Mouse (Mus musculus) retina, adult 2 months (tissue): ENCODE results near the gene Apopt1.
"Not testable (repeated sequence)": the region's sequence is repeated elsewhere in the genome, so short reads cannot be mapped to it uniquely, and the experiment has no call there.

Source experiments
- DNase-seq: peaks from one replicate; pipeline ENCODE4 v3.0.0-alpha.2; 2012; ENCODE audit warnings: low read depth, low spot score

The Apopt1 gene

GRCm38 (mm10) chr12:111705186-111705973 is 7.7 kb upstream of the Apopt1 start:
- DNase-seq, result no peak

GRCm38 (mm10) chr12:111708181-111708580 is 4.9 kb upstream of the Apopt1 start:
- no peak for DNase-seq

GRCm38 (mm10) chr12:111710091-111710490 is 3.0 kb upstream of the Apopt1 start:
- DNase-seq, result no peak

DNA sequence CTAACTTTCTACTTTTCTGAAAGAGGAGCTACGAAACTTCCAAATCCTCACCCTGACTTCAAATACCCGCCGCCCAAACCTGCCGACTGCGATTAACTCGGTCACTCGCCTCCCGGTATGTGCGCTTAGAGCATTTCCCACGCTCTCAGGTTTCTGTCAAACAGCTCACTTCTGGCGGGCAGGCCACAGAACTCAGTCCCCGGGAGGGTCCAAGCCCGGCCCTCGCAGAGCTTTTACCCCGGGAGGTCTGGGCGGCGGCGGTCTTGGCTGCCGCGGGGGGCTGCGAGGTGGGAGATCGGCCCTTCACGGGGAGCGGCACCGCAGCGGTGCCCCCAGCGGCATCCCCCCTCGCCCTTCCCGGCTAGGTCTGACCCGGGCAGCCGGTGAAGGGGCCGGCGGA is 585 bp upstream of the Apopt1 start:
- no peak for DNase-seq

- not testable (repeated sequence) for DNase-seq
These were observed 819 bp downstream of the Apopt1 start for GRCm38 (mm10) chr12:111713880-111714279.

DNA sequence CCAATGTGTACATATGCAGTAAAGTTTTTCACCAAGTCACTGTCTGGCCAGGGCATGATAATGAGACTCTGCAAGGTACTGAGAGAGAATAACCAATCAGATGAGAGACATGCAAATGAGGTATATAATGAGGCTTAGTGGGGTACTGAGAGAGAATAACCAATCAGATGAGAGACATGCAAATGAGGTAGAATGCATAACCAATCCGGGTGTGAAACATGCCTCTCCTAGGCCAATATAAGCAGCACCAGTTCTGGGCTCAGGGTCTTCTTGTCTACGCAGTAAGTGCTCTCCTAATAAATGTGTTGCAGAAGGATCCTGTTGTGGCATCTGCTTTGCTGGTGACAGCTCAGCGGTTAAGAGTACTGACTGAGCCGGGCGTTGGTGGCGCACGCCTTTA is 3.4 kb downstream of the Apopt1 start:
- no peak for DNase-seq

- DNase-seq, result no peak
These were observed 5.6 kb downstream of the Apopt1 start for GRCm38 (mm10) chr12:111718656-111719055.

DNA sequence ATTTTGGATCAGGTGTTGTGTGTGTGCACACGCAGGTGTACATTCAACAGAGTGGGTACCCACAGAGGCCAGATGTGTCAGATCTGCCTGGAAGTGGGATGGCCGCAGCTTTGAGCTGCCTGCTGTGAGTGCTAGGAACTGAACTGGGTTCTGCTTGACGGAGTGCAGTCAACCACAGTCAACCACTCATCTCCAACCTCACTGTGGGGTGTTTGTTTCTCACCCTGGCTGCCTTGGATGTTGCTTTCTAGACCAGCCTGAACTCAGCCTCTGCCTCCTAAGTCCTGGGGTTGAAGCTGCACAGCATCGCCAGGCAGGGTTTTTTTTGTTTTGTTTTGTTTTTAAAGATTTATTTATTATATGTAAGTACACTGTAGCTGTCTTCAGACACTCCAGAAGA is 7.2 kb downstream of the Apopt1 start:
- no peak for DNase-seq

GRCm38 (mm10) chr12:111722654-111723053 is 9.6 kb downstream of the Apopt1 start:
- DNase-seq, result no peak

GRCm38 (mm10) chr12:111724638-111725337 is 11.7 kb downstream of the Apopt1 start:
- DNase-seq, result no peak

DNA sequence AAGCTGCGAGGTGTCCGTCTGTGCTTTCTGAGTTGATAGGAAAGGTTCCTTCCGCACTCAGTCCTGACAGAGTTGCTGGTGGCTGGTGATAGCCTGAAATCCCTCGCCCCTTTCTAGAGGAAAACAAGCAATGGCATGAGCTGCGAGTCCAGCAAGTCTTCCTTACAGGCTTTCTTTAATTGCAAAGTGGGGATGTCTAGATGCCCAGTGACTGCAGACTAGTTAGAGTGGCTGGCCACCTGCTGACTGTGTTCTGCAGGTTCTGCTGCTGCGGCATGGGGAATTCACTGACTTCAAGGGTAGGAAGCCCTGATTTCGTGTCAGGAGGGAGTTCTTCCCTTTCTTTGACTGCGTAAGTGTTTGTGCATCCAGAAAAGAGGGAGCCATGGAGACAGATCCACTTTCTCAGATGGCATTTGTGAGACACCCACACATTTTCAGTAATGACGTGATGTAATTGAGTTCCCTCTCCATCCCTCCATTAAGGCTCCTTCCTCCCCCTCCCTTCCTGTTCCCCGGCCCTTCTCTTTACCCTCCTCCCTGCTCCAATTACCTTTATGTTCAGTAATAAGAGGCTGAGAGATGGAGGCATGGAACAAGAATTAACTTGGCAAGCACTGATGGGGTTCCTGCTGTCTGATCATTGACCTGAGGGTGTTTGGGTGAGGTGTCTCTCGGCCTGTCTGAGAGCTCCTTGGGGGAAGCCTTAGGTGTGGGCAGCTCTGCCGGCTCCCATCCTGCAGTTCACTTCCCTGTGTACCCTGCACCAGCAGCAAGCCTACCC is 12.5 kb downstream of the Apopt1 start:
- no peak for DNase-seq

DNA sequence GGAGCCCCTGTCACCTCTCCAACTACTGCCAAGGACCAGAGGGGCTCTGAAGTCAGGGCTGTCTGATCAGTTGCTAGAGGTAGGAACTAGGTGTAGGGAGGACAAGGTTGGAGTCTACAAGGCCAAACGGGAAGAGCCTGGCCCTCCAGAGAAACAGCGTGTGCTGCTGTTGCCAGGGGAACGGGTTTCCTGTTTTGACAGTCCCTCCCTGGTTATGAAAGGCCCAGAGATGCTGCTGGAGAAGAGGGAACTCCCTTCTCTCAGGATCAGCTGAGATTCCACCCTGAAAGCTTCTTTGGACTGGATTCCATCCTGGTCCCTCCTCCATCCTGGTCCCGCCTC is 13.0 kb downstream of the Apopt1 start:
- no peak for DNase-seq

DNA sequence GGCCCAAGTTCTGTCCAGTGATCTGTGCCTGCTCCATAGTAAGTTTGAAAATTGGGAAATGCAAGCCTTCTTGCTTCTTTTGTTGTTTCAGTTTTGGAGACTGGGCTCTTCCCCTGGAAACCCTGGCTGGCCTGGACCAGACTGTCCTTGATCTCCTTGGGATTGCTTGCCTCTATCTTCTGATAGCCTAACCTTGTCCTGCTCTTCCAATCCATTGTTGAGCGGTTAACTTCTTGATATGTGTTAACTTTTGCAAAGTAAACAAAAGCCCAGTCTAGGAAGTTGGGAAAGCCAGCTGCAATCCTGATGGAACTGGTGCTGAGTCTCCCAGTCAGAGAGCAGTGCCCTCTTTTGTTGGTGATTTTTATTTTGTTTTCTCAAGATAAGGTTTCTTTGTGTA is 14.9 kb downstream of the Apopt1 start:
- no peak for DNase-seq

GRCm38 (mm10) chr12:111731822-111732807 is 19.1 kb downstream of the Apopt1 start:
- peak; percentile 83 for DNase-seq

- no peak for DNase-seq
These were observed 19.9 kb downstream of the Apopt1 start for GRCm38 (mm10) chr12:111732921-111733320.

DNA sequence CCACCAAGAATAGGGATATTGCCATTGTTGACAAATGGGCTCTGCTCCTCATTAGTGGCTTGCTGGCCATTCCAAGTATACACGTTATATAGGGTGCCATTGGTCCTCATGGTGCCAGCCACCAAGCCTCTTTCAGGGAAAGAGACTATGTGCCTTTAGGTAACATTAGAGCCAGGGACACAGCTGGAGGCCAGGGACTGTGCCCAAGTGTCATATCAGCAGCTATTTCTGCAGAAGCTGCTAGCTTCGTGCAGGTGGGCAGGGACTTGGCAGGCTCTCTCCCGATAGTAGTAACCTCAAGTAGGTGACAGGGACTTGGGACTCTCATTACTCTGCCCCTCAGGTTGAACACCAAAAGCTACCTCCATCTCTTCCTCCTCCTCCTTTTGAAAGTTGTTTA is 21.9 kb downstream of the Apopt1 start:
- DNase-seq, result no peak

DNA sequence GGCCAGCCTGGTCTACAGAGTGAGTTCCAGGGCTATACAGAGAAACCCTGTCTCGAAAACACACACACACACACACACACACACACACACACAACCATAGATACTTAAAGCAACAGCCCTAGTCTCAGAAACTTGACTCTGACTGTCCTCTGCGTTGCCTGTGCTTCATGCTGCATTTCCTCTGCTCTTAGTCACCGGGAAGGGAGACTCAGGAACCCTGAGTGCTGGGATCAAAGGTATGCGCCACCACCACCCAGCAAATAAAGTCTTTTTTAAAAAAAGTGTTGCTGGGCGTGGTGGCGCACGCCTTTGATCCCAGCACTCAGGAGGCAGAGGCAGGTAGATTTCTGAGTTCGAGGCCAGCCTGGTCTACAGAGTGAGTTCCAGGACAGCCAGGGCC is 23.6 kb downstream of the Apopt1 start:
- DNase-seq, result not testable (repeated sequence)

GRCm38 (mm10) chr12:111737370-111737769 is 24.3 kb downstream of the Apopt1 start:
- no peak for DNase-seq

- no peak for DNase-seq
These were observed 25.7 kb downstream of the Apopt1 start for GRCm38 (mm10) chr12:111738754-111739153.

GRCm38 (mm10) chr12:111741338-111741737 is 28.3 kb downstream of the Apopt1 start:
- DNase-seq, result no peak

GRCm38 (mm10) chr12:111743419-111743818 is 30.4 kb downstream of the Apopt1 start:
- no peak for DNase-seq
